Mouse (Mus musculus): Measurements from ENCODE around the gene Mapk1ip1l. TPM values are rescaled to one million over a fixed set of nuclear protein-coding genes. Genes with fewer than 3 reads are reported as not detected.

The Mapk1ip1l gene
- total and polyA plus RNA-seq, 3 experiments, result 58.6 to 189 (median 139) TPM

GRCm38 (mm10) chr14:47283568-47283967 is 14.5 kb upstream of the Mapk1ip1l start:
- Histone ChIP-seq H3K27me3 (ENCODE audit: insufficient read depth, low read length) (no peaks in the 10 kb centered on the region), H3K4me1 (ENCODE audit: insufficient read depth, low read depth, low read length) (peaks cover 20% of the 10 kb centered on the region; the same call in 1 of the 2 replicates), H3K9me3 (replicated peaks) (no peaks in the 10 kb centered on the region), H3K36me3 (replicated peaks) (peaks cover 41% of the 10 kb centered on the region), H3K4me3 (ENCODE audit: low read depth, low read length) (no peak overlapping the region)
- TF ChIP-seq GATA2 (IDR thresholded peaks at IDR 0.05; ENCODE audit: borderline replicate concordance, low read depth, low read length), result no peak
- TF ChIP-seq POLR2AphosphoS5 (IDR thresholded peaks at IDR 0.05; ENCODE audit: insufficient replicate concordance, low read depth, low read length), result no peak
- TF ChIP-seq GATA1 (IDR thresholded peaks at IDR 0.05; ENCODE audit: borderline replicate concordance, low read length), result no peak
- TF ChIP-seq CTCF (IDR thresholded peaks at IDR 0.05; ENCODE audit: low read depth, low read length), result no peak
- no peak for TF ChIP-seq TAL1 (conservative IDR thresholded peaks at IDR 0.05; ENCODE audit: low read depth, low read length)
- ATAC-seq (ENCODE audit: extremely low read depth, insufficient number of reproducible peaks, low FRiP score, poor library complexity, severe bottlenecking) (no peak), DNase-seq (ENCODE audit: low spot score) (no peak)

GRCm38 (mm10) chr14:47285271-47285670 is 12.8 kb upstream of the Mapk1ip1l start:
- Histone ChIP-seq H3K27me3 (ENCODE audit: insufficient read depth, low read length) (no peaks in the 10 kb centered on the region), H3K4me3 (ENCODE audit: low read depth, low read length) (no peak overlapping the region), H3K9me3 (replicated peaks) (no peaks in the 10 kb centered on the region), H3K4me1 (ENCODE audit: insufficient read depth, low read depth, low read length) (peaks cover 20% of the 10 kb centered on the region; the same call in 1 of the 2 replicates), H3K36me3 (replicated peaks) (peaks cover 47% of the 10 kb centered on the region)
- DNase-seq (ENCODE audit: low spot score), result no peak
- TF ChIP-seq GATA2 (IDR thresholded peaks at IDR 0.05; ENCODE audit: borderline replicate concordance, low read depth, low read length) (no peak), GATA1 (IDR thresholded peaks at IDR 0.05; ENCODE audit: borderline replicate concordance, low read length) (no peak), TAL1 (conservative IDR thresholded peaks at IDR 0.05; ENCODE audit: low read depth, low read length) (no peak), POLR2AphosphoS5 (IDR thresholded peaks at IDR 0.05; ENCODE audit: insufficient replicate concordance, low read depth, low read length) (no peak), CTCF (IDR thresholded peaks at IDR 0.05; ENCODE audit: low read depth, low read length) (no peak)
- ATAC-seq (ENCODE audit: extremely low read depth, insufficient number of reproducible peaks, low FRiP score, poor library complexity, severe bottlenecking), result no peak

GRCm38 (mm10) chr14:47286215-47286614 is 11.9 kb upstream of the Mapk1ip1l start:
- no peaks in the 10 kb centered on the region for H3K27me3 ChIP-seq (ENCODE audit: insufficient read depth, low read length)
- no peak for TF ChIP-seq CTCF (IDR thresholded peaks at IDR 0.05; ENCODE audit: low read depth, low read length)
- no peak for TF ChIP-seq POLR2AphosphoS5 (IDR thresholded peaks at IDR 0.05; ENCODE audit: insufficient replicate concordance, low read depth, low read length)
- no peak for TF ChIP-seq GATA2 (IDR thresholded peaks at IDR 0.05; ENCODE audit: borderline replicate concordance, low read depth, low read length)
- no peak for TF ChIP-seq TAL1 (conservative IDR thresholded peaks at IDR 0.05; ENCODE audit: low read depth, low read length)
- TF ChIP-seq GATA1 (IDR thresholded peaks at IDR 0.05; ENCODE audit: borderline replicate concordance, low read length), result no peak
- no peak overlapping the region for H3K4me3 ChIP-seq (ENCODE audit: low read depth, low read length)
- H3K36me3 ChIP-seq (replicated peaks), result peaks cover 45% of the 10 kb centered on the region
- DNase-seq (ENCODE audit: low spot score) (no peak), ATAC-seq (ENCODE audit: extremely low read depth, insufficient number of reproducible peaks, low FRiP score, poor library complexity, severe bottlenecking) (no peak)
- H3K4me1 ChIP-seq (ENCODE audit: insufficient read depth, low read depth, low read length), result peaks cover 20% of the 10 kb centered on the region; the same call in 1 of the 2 replicates
- no peaks in the 10 kb centered on the region for H3K9me3 ChIP-seq (replicated peaks)

GRCm38 (mm10) chr14:47287021-47287420 is 11.0 kb upstream of the Mapk1ip1l start:
- TF ChIP-seq CTCF (IDR thresholded peaks at IDR 0.05; ENCODE audit: low read depth, low read length) (no peak), TAL1 (conservative IDR thresholded peaks at IDR 0.05; ENCODE audit: low read depth, low read length) (no peak), GATA1 (IDR thresholded peaks at IDR 0.05; ENCODE audit: borderline replicate concordance, low read length) (no peak), POLR2AphosphoS5 (IDR thresholded peaks at IDR 0.05; ENCODE audit: insufficient replicate concordance, low read depth, low read length) (no peak), GATA2 (IDR thresholded peaks at IDR 0.05; ENCODE audit: borderline replicate concordance, low read depth, low read length) (no peak)
- DNase-seq (ENCODE audit: low spot score) (no peak), ATAC-seq (ENCODE audit: extremely low read depth, insufficient number of reproducible peaks, low FRiP score, poor library complexity, severe bottlenecking) (no peak)
- H3K36me3 ChIP-seq (replicated peaks), result peaks cover 48% of the 10 kb centered on the region
- no peak overlapping the region for H3K4me3 ChIP-seq (ENCODE audit: low read depth, low read length)
- H3K9me3 ChIP-seq (replicated peaks), result no peaks in the 10 kb centered on the region
- H3K4me1 ChIP-seq (ENCODE audit: insufficient read depth, low read depth, low read length), result peaks cover 20% of the 10 kb centered on the region; the same call in 1 of the 2 replicates
- no peaks in the 10 kb centered on the region for H3K27me3 ChIP-seq (ENCODE audit: insufficient read depth, low read length)

- ATAC-seq (ENCODE audit: extremely low read depth, insufficient number of reproducible peaks, low FRiP score, poor library complexity, severe bottlenecking) (no peak), DNase-seq (ENCODE audit: low spot score) (no peak)
- H3K4me3 ChIP-seq (ENCODE audit: low read depth, low read length), result no peak overlapping the region
Observed at GRCm38 (mm10) chr14:47291772-47292171, 6.3 kb upstream of the Mapk1ip1l start.

GRCm38 (mm10) chr14:47294136-47294535 is 3.9 kb upstream of the Mapk1ip1l start:
- no peak for ATAC-seq (ENCODE audit: extremely low read depth, insufficient number of reproducible peaks, low FRiP score, poor library complexity, severe bottlenecking)
- H3K36me3 ChIP-seq (replicated peaks), result peaks cover 38% of the 10 kb centered on the region
- no peaks in the 10 kb centered on the region for H3K9me3 ChIP-seq (replicated peaks)
- TF ChIP-seq GATA1 (IDR thresholded peaks at IDR 0.05; ENCODE audit: borderline replicate concordance, low read length) (no peak), GATA2 (IDR thresholded peaks at IDR 0.05; ENCODE audit: borderline replicate concordance, low read depth, low read length) (no peak), CTCF (IDR thresholded peaks at IDR 0.05; ENCODE audit: low read depth, low read length) (no peak), POLR2AphosphoS5 (IDR thresholded peaks at IDR 0.05; ENCODE audit: insufficient replicate concordance, low read depth, low read length) (no peak), TAL1 (conservative IDR thresholded peaks at IDR 0.05; ENCODE audit: low read depth, low read length) (no peak)
- DNase-seq (ENCODE audit: low spot score), result no peak
- H3K4me1 ChIP-seq (ENCODE audit: insufficient read depth, low read depth, low read length), result peaks cover 16% of the 10 kb centered on the region
- H3K27me3 ChIP-seq (ENCODE audit: insufficient read depth, low read length), result no peaks in the 10 kb centered on the region
- no peak overlapping the region for H3K4me3 ChIP-seq (ENCODE audit: low read depth, low read length)

More at GRCm38 (mm10) chr14:47291772-47292171, 6.3 kb upstream of the Mapk1ip1l start:
- peaks cover 47% of the 10 kb centered on the region for H3K36me3 ChIP-seq (replicated peaks)
- H3K27me3 ChIP-seq (ENCODE audit: insufficient read depth, low read length), result no peaks in the 10 kb centered on the region
- peaks cover 8% of the 10 kb centered on the region for H3K4me1 ChIP-seq (ENCODE audit: insufficient read depth, low read depth, low read length)
- TF ChIP-seq CTCF (IDR thresholded peaks at IDR 0.05; ENCODE audit: low read depth, low read length), result no peak
- TF ChIP-seq TAL1 (conservative IDR thresholded peaks at IDR 0.05; ENCODE audit: low read depth, low read length), result no peak
- H3K9me3 ChIP-seq (replicated peaks), result no peaks in the 10 kb centered on the region
